Mouse (Mus musculus) kidney, postnatal 0 days (tissue): ENCODE data around the gene Odf4. TPM values are rescaled to one million over a fixed set of nuclear protein-coding genes. Genes with fewer than 3 reads are reported as not detected.
"Not testable (repeated sequence)": the region's sequence is repeated elsewhere in the genome, so short reads cannot be mapped to it uniquely, and the experiment has no call there.

Experiments
- ATAC-seq: fragments of 200-750 bp; cut with Nextera tagmentation; replicated peaks from 2 replicates; pipeline ENCODE4 v1.8.0; 2017; ENCODE audit warnings: low read depth, moderate number of reproducible peaks, moderate TSS enrichment, moderate library complexity; ENCODE audit not compliant: low FRiP score
- DNase-seq: peaks from one replicate; pipeline ENCODE4 v3.0.0-alpha.2; 2016; ENCODE audit warnings: low spot score
- H3K27ac ChIP-seq: fragments of 300-500 bp; sonication (generic); 2 replicates; pipeline ENCODE4 v1.5.1; 2014; ENCODE audit warnings: mild to moderate bottlenecking
- H3K27me3 ChIP-seq: fragments of 300-500 bp; sonication (generic); 2 replicates; pipeline ENCODE4 v1.6.1; 2014; ENCODE audit warnings: low read length, mixed read lengths; ENCODE audit not compliant: insufficient read depth
- H3K36me3 ChIP-seq: fragments of 300-500 bp; sonication (generic); 2 replicates; pipeline ENCODE4 v1.6.1; 2014; ENCODE audit warnings: low read length, mixed read lengths; ENCODE audit not compliant: insufficient read depth
- H3K4me1 ChIP-seq: fragments of 300-500 bp; sonication (generic); replicated peaks from 2 replicates; pipeline ENCODE4 v1.6.1; 2014; ENCODE audit warnings: antibody characterized with exemption, low read length, mixed read lengths; ENCODE audit not compliant: insufficient read depth
- H3K4me2 ChIP-seq: fragments of 300-500 bp; sonication (generic); 2 replicates; pipeline ENCODE4 v1.6.1; 2014; ENCODE audit warnings: mild to moderate bottlenecking, low read length, moderate library complexity, mixed read lengths
- H3K4me3 ChIP-seq: fragments of 300-500 bp; sonication (generic); replicated peaks from 2 replicates; pipeline ENCODE4 v1.5.1; 2014; ENCODE audit warnings: low read depth, low read length
- H3K9ac ChIP-seq: fragments of 300-500 bp; sonication (generic); 2 replicates; pipeline ENCODE4 v1.6.1; 2014; ENCODE audit warnings: low read depth, low read length
- H3K9me3 ChIP-seq: fragments of 300-500 bp; sonication (generic); replicated peaks from 2 replicates; pipeline ENCODE4 v1.6.1; 2016; ENCODE audit warnings: low read length, inconsistent platforms, mixed read lengths
- CTCF ChIP-seq: IDR thresholded peaks from 2 replicates; pipeline ENCODE4 v1.5.1; 2016; ENCODE audit warnings: antibody characterized with exemption, low read depth, mild to moderate bottlenecking, moderate library complexity
- WGBS: fragments of 180-500 bp; shearing (Covaris S2); extraction: QIAGEN DNeasy Blood & Tissue Kit; methylation state at CpG from one replicate; pipeline ENCODE4 v1.1.7; 2014; 5-methylcytosine and 5-hydroxymethylcytosine counted together
- polyA plus RNA-seq: library from polyadenylated mRNA; unstranded; fragments of >200 nt; fragmentation: Nextera tagmentation; extraction: Ambion mirVana; gene quantifications from 2 replicates; pipeline ENCODE4 v1.2.1, GENCODE M21; 2015

Odf4 gene
- 0.29 TPM in 1 of 2 replicates, not detected in the other for polyA plus RNA-seq

- Histone ChIP-seq H3K9me3 (no peaks in the 10 kb centered on the region), H3K4me2 (no peak within 1 kb of the TSS), H3K9ac (no peak within 1 kb of the TSS), H3K27ac (no peak within 1 kb of the TSS), H3K36me3 (no peaks in the 10 kb centered on the region), H3K27me3 (no peaks in the 10 kb centered on the region), H3K4me1 (no peaks in the 10 kb centered on the region; the same call in 1 of the 2 replicates), H3K4me3 (no peak within 1 kb of the TSS)
- TF ChIP-seq CTCF = no peak; the same call in 1 of the 2 replicates
- no peak for ATAC-seq
- DNase-seq = no peak
- WGBS = 91% methylated on average over 3 of the region's 3 CpGs
These were observed at the start of gene Odf4 for GRCm38 (mm10) chr11:68926981-68927380. TSS of gene Odf4 (minus strand) at chr11:68927081.

- H3K4me2 ChIP-seq = no peak overlapping the region
- no peak overlapping the region for H3K27ac ChIP-seq
- no peak overlapping the region for H3K9ac ChIP-seq
- no peaks in the 10 kb centered on the region for H3K36me3 ChIP-seq
- ATAC-seq (no peak), DNase-seq (no peak)
- no peaks in the 10 kb centered on the region for H3K4me1 ChIP-seq
- 79% methylated on average over 1 of the region's 1 CpGs for WGBS
- TF ChIP-seq CTCF = no peak
- no peak overlapping the region for H3K4me3 ChIP-seq
- H3K27me3 ChIP-seq = no peaks in the 10 kb centered on the region
- no peaks in the 10 kb centered on the region for H3K9me3 ChIP-seq
These were observed 48.7 kb upstream of the Odf4 start for GRCm38 (mm10) chr11:68975601-68976000.

- H3K9me3 ChIP-seq = no peaks in the 10 kb centered on the region
- H3K36me3 ChIP-seq = no peaks in the 10 kb centered on the region
- 85% methylated on average over 7 of the region's 7 CpGs for WGBS
- H3K4me3 ChIP-seq = peak within 1 kb of the TSS; percentile 39
- TF ChIP-seq CTCF = no peak
- DNase-seq = no peak
- no peaks in the 10 kb centered on the region for H3K4me1 ChIP-seq
- peak within 1 kb of the TSS; percentile 68 for H3K4me2 ChIP-seq
- H3K27me3 ChIP-seq = no peaks in the 10 kb centered on the region
- no peak within 1 kb of the TSS for H3K27ac ChIP-seq
- H3K9ac ChIP-seq = peak within 1 kb of the TSS; percentile 35; the same call in 1 of the 2 replicates
- ATAC-seq = no peak
These were observed 48.2 kb upstream of the Odf4 start, which contains the start of gene Rangrf for GRCm38 (mm10) chr11:68975085-68975484. TSS of gene Rangrf (minus strand) at chr11:68975185.

- TF ChIP-seq CTCF = no peak
- H3K4me2 ChIP-seq = peak overlapping the region; percentile 68
- H3K4me1 ChIP-seq = no peaks in the 10 kb centered on the region
- ATAC-seq = no peak
- H3K36me3 ChIP-seq = no peaks in the 10 kb centered on the region
- no peaks in the 10 kb centered on the region for H3K27me3 ChIP-seq
- peak overlapping the region; percentile 39 for H3K4me3 ChIP-seq
- DNase-seq = no peak
- H3K9ac ChIP-seq = peak overlapping the region; percentile 35; the same call in 1 of the 2 replicates
- H3K27ac ChIP-seq = no peak overlapping the region
- no peaks in the 10 kb centered on the region for H3K9me3 ChIP-seq
- 32% methylated on average over 6 of the region's 6 CpGs for WGBS
These were observed 47.2 kb upstream of the Odf4 start for GRCm38 (mm10) chr11:68974059-68974450.

- not testable (repeated sequence) for H3K4me1 ChIP-seq, H3K27me3 ChIP-seq, H3K9me3 ChIP-seq, H3K36me3 ChIP-seq, H3K27ac ChIP-seq
- peak overlapping the region; percentile 68 for H3K4me2 ChIP-seq
- DNase-seq (peak; percentile 92), ATAC-seq (peak; percentile 86)
- under 1% methylated on average over 37 of the region's 38 CpGs for WGBS
- peak overlapping the region; percentile 39 for H3K4me3 ChIP-seq
- peak overlapping the region; percentile 35; the same call in 1 of the 2 replicates for H3K9ac ChIP-seq
These were observed 46.6 kb upstream of the Odf4 start for GRCm38 (mm10) chr11:68973250-68974058.

GRCm38 (mm10) chr11:68970232-68970631 is 43.4 kb upstream of the Odf4 start:
- 71% methylated on average over 4 of the region's 4 CpGs for WGBS
- H3K27me3 ChIP-seq = no peaks in the 10 kb centered on the region
- H3K4me2 ChIP-seq = no peak overlapping the region
- no peaks in the 10 kb centered on the region for H3K36me3 ChIP-seq
- TF ChIP-seq CTCF = no peak
- H3K4me1 ChIP-seq = peaks cover 6% of the 10 kb centered on the region; the same call in 1 of the 2 replicates
- H3K4me3 ChIP-seq = no peak overlapping the region
- H3K9ac ChIP-seq = no peak overlapping the region
- ATAC-seq = no peak
- DNase-seq = peak; percentile 42
- no peak overlapping the region for H3K27ac ChIP-seq
- no peaks in the 10 kb centered on the region for H3K9me3 ChIP-seq
